Mouse (Mus musculus) activated CD4-positive, CD25-positive, alpha-beta regulatory T cell, adult 4 months (primary cell): ENCODE measurements around the gene Ear10. TPM values are rescaled to one million over a fixed set of nuclear protein-coding genes. Genes with fewer than 3 reads are reported as not detected.
"Not testable (repeated sequence)": the region's sequence is repeated elsewhere in the genome, so short reads cannot be mapped to it uniquely, and the experiment has no call there.

Source experiments
- ATAC-seq: one replicate; pipeline ENCODE4 v1.8.0; 2017
- polyA plus RNA-seq, 2 experiments: library from polyadenylated mRNA; unstranded; fragments of 100-300 nt; shearing (Covaris generic); gene quantifications; one replicate each; pipeline ENCODE4 v1.2.1; 2017

Ear10 gene
- not detected for polyA plus RNA-seq

GRCm38 (mm10) chr14:43923459-43923858 lies at the start of gene Ear10:
Gene Ear10, minus strand, starts transcription at chr14:43923559.
- not testable (repeated sequence) for ATAC-seq

DNA sequence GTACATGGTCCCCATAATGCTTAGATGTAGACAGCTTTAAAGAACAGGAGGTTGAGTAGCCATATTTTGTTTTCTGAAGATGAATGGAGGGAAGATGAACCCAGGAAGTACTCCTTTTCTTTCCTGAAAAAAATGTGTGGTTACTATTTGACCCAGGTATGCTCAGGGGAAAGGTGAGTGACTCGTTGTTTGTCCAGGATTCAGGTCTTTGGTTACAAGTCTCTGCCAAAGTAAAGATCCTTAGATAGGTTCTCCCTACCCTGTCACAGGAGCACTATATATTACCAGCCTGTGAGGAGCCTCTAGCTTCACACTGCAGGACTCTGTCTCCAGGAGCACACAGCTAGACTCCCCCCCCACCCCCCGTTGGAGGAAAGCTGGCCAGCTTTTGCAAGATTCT lies 33.4 kb upstream of the Ear10 start, which contains the start of gene Ang5:
Gene Ang5 (plus strand): TSS at position 301 of the 400 bp plus-strand sequence.
- not testable (repeated sequence) for ATAC-seq

DNA sequence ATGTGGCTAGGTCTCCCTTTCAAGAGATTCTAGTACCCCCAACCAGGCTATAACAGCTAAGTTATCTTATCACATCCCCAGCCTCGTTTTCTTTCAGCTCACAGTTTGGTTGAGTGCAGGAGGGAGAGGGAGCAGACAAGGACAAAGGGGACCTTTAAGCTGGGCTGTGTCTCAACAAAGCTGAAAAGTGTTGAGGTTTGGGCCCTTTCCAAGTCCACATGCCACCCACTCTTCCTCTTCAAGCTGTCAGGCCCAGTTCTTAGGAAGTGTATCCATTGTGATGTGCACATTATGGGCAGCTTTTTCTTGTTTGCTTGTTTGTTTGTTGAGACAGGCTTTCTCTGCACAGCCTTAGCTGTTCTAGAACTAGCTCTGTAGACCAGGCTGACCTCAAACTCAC lies 31.7 kb upstream of the Ear10 start:
- ATAC-seq: not testable (repeated sequence)

- not testable (repeated sequence) for ATAC-seq
These were observed 30.0 kb upstream of the Ear10 start for GRCm38 (mm10) chr14:43953382-43953781.

- ATAC-seq: not testable (repeated sequence)
These were observed 10.0 kb upstream of the Ear10 start for GRCm38 (mm10) chr14:43933399-43933798.

DNA sequence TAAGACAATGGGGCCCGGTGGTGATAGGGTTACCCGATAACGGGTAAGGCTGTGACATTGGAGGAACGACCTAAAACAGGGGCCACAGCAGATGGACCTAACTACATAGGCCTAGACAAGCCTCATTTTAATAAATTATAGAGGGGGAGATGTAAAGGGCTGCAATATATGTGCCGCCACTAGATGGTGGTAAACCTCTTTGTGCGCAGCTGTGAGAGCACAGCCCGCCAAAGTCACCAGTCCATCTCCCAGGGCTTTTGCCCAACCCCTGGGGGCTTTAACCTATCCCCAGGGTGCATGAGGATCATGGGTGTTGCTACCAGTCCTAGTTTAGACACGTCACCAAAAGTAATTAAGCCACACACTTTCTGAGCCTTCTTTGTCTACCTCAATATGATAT lies 9.6 kb upstream of the Ear10 start:
- not testable (repeated sequence) for ATAC-seq

DNA sequence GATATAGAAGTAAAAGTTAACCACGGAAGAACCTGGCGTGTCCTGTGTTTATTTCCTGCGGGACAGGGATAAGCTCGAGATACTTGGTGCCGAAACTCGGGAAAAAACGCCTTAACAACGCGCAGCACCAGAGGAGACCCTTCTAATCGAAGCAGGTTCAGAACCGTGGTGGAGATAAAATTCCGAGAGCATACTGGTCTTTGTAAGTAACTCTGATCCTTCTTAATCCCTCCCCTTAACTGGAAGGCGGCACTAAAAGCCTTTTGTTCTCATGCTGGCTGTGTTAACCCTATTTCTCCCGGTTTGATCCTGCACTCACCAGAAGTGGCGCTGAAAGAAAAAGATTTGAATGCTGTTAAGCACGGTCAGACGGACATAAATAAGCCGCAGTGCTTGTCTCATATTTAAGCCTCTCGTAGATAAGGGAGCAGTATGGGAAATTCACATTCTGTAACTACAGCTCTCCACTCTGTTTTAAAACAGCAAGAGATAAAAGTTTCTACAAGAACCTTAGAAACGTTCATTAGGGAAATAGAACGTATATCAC lies 2.1 kb upstream of the Ear10 start:
- ATAC-seq: not testable (repeated sequence)

- not testable (repeated sequence) for ATAC-seq
These were observed 1.5 kb upstream of the Ear10 start, which contains the start of gene Gm8113 for GRCm38 (mm10) chr14:43924688-43925403. Gene Gm8113, plus strand, starts transcription at chr14:43925390.

GRCm38 (mm10) chr14:43918214-43918613 lies 5.1 kb downstream of the Ear10 start:
- ATAC-seq: not testable (repeated sequence)

GRCm38 (mm10) chr14:43898577-43898976 lies 24.8 kb downstream of the Ear10 start:
- not testable (repeated sequence) for ATAC-seq

DNA sequence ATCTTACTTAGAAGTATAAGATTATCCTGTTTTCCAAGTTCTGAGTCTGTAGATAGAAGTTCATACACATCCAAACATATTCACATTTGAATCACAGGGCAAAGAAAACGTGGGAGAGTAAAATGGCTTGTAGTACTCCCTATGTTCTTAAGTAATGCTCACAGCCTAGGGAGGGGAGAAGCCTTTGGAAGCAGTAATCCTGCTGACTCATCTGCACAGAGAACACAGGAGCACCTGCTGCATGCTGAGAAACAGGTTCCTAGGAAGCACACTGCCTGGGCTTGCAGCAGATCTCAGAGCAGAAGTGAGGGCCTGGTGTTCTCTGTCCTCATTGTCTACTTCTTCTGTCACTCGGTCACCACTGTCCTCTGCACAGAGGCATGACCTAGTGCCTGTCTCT lies 28.0 kb downstream of the Ear10 start:
- ATAC-seq: not testable (repeated sequence)

DNA sequence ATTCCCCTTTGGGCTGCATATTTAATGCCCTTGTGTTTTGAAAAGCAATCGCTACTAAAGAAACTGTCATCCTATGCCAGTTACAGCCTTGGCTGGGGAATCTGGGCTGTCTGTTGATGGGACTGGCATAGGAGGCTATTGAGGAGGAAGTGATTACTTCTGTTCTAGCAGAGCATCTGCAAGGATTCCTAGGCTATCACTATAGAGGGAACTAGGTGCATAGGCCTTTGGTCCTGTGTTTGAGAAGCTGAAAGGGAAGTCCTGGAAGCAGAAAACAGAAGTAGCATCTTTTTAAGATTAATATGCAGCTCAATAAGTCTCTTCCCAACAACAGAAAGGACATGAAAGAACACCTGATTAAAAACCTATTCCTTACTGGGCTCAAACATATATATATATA lies 32.1 kb downstream of the Ear10 start:
- ATAC-seq: not testable (repeated sequence)

DNA sequence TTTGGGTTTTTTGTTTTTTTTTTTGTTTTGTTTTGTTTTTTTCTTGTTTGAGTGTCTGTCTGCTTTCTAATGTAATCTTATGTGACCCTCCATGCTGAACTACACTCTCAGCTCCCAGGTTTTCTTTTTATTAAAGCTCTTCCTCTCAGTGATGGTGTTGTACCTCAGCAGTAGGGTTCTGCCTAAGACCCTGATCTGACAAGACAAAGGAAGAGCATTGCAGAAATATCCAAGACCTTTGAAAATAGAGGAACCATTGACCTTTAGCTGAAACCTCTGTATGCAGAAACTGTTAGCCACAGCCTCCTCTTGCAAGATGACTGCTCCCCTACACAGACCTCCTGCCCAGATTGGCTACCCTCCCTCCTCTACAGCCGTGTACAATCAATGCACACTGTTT lies 37.1 kb downstream of the Ear10 start:
- ATAC-seq: not testable (repeated sequence)

DNA sequence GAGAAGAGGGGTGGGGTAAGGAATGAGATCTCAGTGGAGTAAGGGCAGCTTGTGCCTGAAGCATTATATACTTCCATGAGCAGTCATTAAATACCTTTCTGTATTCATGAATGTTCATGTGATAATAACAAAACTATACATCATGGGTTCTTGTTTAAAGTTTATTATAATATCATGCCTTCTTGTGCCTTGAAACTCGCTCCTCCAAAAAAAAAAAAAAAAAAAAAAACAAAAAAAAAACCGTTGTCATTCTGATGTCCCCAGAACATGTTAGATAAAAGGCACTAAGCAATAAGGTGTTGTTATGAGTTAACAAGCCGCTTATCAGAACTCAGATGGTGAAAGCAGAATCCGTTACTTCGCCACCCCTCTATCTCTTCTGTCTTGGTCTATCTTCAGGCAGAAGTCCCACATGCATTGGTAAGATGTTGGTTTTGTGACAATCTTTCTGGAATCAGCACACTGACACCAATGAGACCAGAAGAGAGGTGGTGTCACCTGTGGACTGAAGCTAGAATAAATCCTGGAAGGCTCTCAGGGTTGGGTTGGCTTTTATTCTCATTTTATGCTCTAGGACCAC lies 43.3 kb downstream of the Ear10 start:
- not testable (repeated sequence) for ATAC-seq

GRCm38 (mm10) chr14:43877789-43878188 lies 45.6 kb downstream of the Ear10 start:
- not testable (repeated sequence) for ATAC-seq

- not testable (repeated sequence) for ATAC-seq
These were observed 47.9 kb downstream of the Ear10 start, which contains the start of gene Ear1 for GRCm38 (mm10) chr14:43875417-43875816. Gene Ear1, minus strand, starts transcription at chr14:43875517.

- ATAC-seq: not testable (repeated sequence)
These were observed 48.5 kb downstream of the Ear10 start for GRCm38 (mm10) chr14:43874862-43875261.

Other genes starting within 250 kb of the Ear10 start
- gene Gm8165, start 246.4 kb downstream of the Ear10 start, polyA plus RNA-seq: not detected
- 1 to 10 TPM in 1 of 2 experiments, under 1 TPM in 1; 0.52 to 2.3 TPM for gene Gm7324, start 225.7 kb downstream of the Ear10 start, polyA plus RNA-seq
- gene Gm16506, start 196.1 kb downstream of the Ear10 start, polyA plus RNA-seq: not detected
- not detected for gene Gm6526, start 175.7 kb downstream of the Ear10 start, polyA plus RNA-seq
- gene Gm8180, start 138.8 kb downstream of the Ear10 start, polyA plus RNA-seq: not detected
- not detected for gene Ear1, start 48.0 kb downstream of the Ear10 start, polyA plus RNA-seq
- gene Gm8113, start 1.8 kb upstream of the Ear10 start, polyA plus RNA-seq: under 1 TPM in 1 of 2 experiments, not detected in 1; 0.12 TPM
- gene Ang5, start 33.5 kb upstream of the Ear10 start, polyA plus RNA-seq: not detected
- gene Ang6, start 78.7 kb upstream of the Ear10 start, polyA plus RNA-seq: not detected
- gene Ear2, start 179.1 kb upstream of the Ear10 start, polyA plus RNA-seq: under 1 TPM in 1 of 2 experiments, not detected in 1; 0.79 TPM
- gene Gm3327, start 200.3 kb upstream of the Ear10 start, polyA plus RNA-seq: not detected